Mouse (Mus musculus) liver, adult 2 months (tissue): Measurements from ENCODE around the gene Prdx2. TPM values are rescaled to one million over a fixed set of nuclear protein-coding genes. Genes with fewer than 3 reads are reported as not detected.
A peak's percentile ranks its signal among the peaks of the same experiment; 100 is the strongest.

Source experiments
- DNase-seq: peaks from one replicate; pipeline ENCODE4 v3.0.0-alpha.2; 2011; ENCODE audit warnings: low read depth, low spot score; ENCODE audit errors: extremely low read depth
- H3K27ac ChIP-seq: fragments of 200-500 bp; replicated peaks from 2 replicates; pipeline ENCODE4 v1.5.1; 2012; ENCODE audit warnings: low read depth, mild to moderate bottlenecking, control low read depth, inconsistent platforms, low read length; ENCODE audit not compliant: insufficient read depth
- H3K27me3 ChIP-seq: fragments of 200-500 bp; 2 replicates; pipeline ENCODE4 v1.6.1; 2012; ENCODE audit warnings: mild to moderate bottlenecking, moderate library complexity, low read length, inconsistent platforms; ENCODE audit not compliant: control insufficient read depth, insufficient read depth
- H3K36me3 ChIP-seq: fragments of 200-500 bp; 2 replicates; pipeline ENCODE4 v1.6.1; 2012; ENCODE audit warnings: low read length, inconsistent platforms; ENCODE audit not compliant: control insufficient read depth, insufficient read depth
- H3K4me1 ChIP-seq: fragments of 200-500 bp; 2 replicates; pipeline ENCODE4 v1.6.1; 2011; ENCODE audit warnings: low read length; ENCODE audit not compliant: control insufficient read depth, insufficient read depth
- H3K4me3 ChIP-seq: fragments of 200-500 bp; 2 replicates; pipeline ENCODE4 v1.5.1; 2011; ENCODE audit warnings: low read depth, mild to moderate bottlenecking, control low read depth, low read length, moderate library complexity; ENCODE audit not compliant: insufficient read depth
- H3K79me2 ChIP-seq: fragments of 200-500 bp; 2 replicates; pipeline ENCODE4 v1.6.1; 2012; ENCODE audit warnings: inconsistent platforms, mild to moderate bottlenecking, low read length, moderate library complexity; ENCODE audit not compliant: control insufficient read depth, insufficient read depth
- H3K9ac ChIP-seq: fragments of 200-500 bp; 2 replicates; pipeline ENCODE4 v1.6.1; 2012; ENCODE audit warnings: low read depth, mild to moderate bottlenecking, control low read depth, inconsistent platforms, low read length
- CTCF ChIP-seq: fragments of 200-500 bp; IDR thresholded peaks from 2 replicates; pipeline ENCODE4 v1.5.1; 2011; ENCODE audit warnings: low read depth, low read length, control low read depth
- POLR2A ChIP-seq: fragments of 200-500 bp; IDR thresholded peaks from 2 replicates; pipeline ENCODE4 v1.6.1; 2011; ENCODE audit warnings: low read length, control low read depth; ENCODE audit not compliant: insufficient read depth; ENCODE audit errors: extremely low read depth
- WGBS: fragments of 180-500 bp; shearing (Covaris S2); methylation state at CpG from one replicate; pipeline ENCODE4 v1.1.7; 2018; 5-methylcytosine and 5-hydroxymethylcytosine counted together
- polyA plus RNA-seq: library from polyadenylated mRNA; depleted of rRNA; stranded (reverse); fragments of >200 nt; gene quantifications from 2 replicates; pipeline ENCODE4 v1.2.3, GENCODE M21; 2012
- total RNA-seq: library from RNA; depleted of rRNA; stranded (reverse); fragments of >200 nt; gene quantifications from 2 replicates; pipeline ENCODE4 v1.2.3, GENCODE M21; 2014

Gene Prdx2
- total and polyA plus RNA-seq, 2 experiments: 110 to 135 TPM

- H3K27me3 ChIP-seq: no peaks in the 10 kb centered on the region
- peak overlapping the region; percentile 50 for H3K27ac ChIP-seq
- no peaks in the 10 kb centered on the region for H3K79me2 ChIP-seq
- peak overlapping the region; percentile 62 for H3K9ac ChIP-seq
- H3K4me1 ChIP-seq: peaks cover 22% of the 10 kb centered on the region
- no peaks in the 10 kb centered on the region for H3K36me3 ChIP-seq
- H3K4me3 ChIP-seq: peak overlapping the region; percentile 53
- no peak for DNase-seq
- TF ChIP-seq POLR2A (no peak), CTCF (no peak)
- WGBS: 1% methylated on average over 23 of the region's 23 CpGs
Observed at GRCm38 (mm10) chr8:84985049-84985683, 15.8 kb downstream of the Prdx2 start.

GRCm38 (mm10) chr8:84985684-84986378, 16.4 kb downstream of the Prdx2 start:
- H3K9ac ChIP-seq: peak overlapping the region; percentile 62
- H3K4me3 ChIP-seq: peak overlapping the region; percentile 53
- peak; percentile 73 for DNase-seq
- peak overlapping the region; percentile 50 for H3K27ac ChIP-seq
- TF ChIP-seq POLR2A (peak; percentile 20; the same call in 1 of the 2 replicates), CTCF (no peak)
- WGBS: 2% methylated on average over 53 of the region's 53 CpGs
- peaks cover 20% of the 10 kb centered on the region for H3K4me1 ChIP-seq
- no peaks in the 10 kb centered on the region for H3K79me2 ChIP-seq
- H3K27me3 ChIP-seq: no peaks in the 10 kb centered on the region
- H3K36me3 ChIP-seq: no peaks in the 10 kb centered on the region

DNA sequence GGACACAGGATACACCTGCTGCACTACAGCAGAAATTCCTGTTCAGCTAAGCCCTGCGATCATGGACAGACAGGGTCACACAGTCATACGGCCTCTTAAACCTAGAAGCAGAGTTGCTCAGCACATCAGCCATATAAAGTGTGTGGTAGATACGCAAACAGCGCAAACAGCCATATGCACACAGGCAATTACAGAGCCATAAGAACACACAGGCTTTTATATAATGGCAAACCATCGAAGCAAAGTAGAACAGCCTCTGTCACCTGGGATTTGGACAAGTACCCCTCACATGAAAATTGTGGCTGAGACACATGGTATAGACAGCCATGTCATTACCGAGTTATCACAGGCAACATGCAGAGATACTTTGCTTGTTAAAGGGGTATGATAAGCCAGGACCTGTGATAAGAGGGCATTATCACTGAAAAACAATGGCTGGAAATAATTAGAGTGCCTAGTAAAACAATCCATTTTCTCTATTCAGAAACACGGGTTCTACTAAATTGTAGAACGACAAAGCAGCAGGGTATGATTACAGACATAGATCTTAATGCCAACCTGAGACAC, 17.1 kb downstream of the Prdx2 start:
- Histone ChIP-seq H3K4me1 (peaks cover 16% of the 10 kb centered on the region; the same call in 1 of the 2 replicates), H3K36me3 (no peaks in the 10 kb centered on the region), H3K9ac (peak overlapping the region; percentile 62), H3K27me3 (no peaks in the 10 kb centered on the region), H3K79me2 (no peaks in the 10 kb centered on the region), H3K27ac (peak overlapping the region; percentile 50), H3K4me3 (peak overlapping the region; percentile 53)
- no peak for DNase-seq
- no peak for TF ChIP-seq CTCF
- no peak for TF ChIP-seq POLR2A
- 47% methylated on average over 8 of the region's 8 CpGs for WGBS

- no peak overlapping the region for H3K9ac ChIP-seq
- 90% methylated on average over 5 of the region's 5 CpGs for WGBS
- no peaks in the 10 kb centered on the region for H3K27me3 ChIP-seq
- DNase-seq: no peak
- H3K36me3 ChIP-seq: no peaks in the 10 kb centered on the region
- TF ChIP-seq CTCF (no peak), POLR2A (no peak)
- no peaks in the 10 kb centered on the region for H3K79me2 ChIP-seq
- H3K4me1 ChIP-seq: peaks cover 16% of the 10 kb centered on the region; the same call in 1 of the 2 replicates
- H3K4me3 ChIP-seq: no peak overlapping the region
- H3K27ac ChIP-seq: no peak overlapping the region
Observed at GRCm38 (mm10) chr8:84987388-84987787, 18.0 kb downstream of the Prdx2 start.

GRCm38 (mm10) chr8:84987903-84988302, 18.5 kb downstream of the Prdx2 start:
- no peak overlapping the region for H3K27ac ChIP-seq

DNA sequence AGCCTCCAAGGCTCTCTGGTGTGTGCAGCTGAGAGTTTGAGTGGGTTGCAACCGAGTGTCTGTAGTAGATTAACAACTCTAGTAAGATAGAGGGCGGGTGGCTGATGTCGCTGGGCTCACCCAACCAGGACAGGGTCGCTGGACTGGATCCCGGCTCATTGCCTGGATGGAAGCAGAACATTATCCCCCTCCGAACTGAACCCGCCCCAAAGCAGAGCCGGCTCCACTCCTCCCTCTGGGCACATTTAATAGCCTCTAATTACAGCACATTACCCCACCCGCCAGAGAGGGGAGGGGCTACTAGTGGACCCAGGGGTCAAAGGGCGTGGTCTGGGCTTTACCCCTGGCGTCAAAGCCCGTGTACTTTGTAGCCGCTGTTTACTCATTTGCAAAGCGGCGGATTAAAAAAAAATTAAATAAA, 19.9 kb downstream of the Prdx2 start:
- DNase-seq: peak; percentile 88
- TF ChIP-seq CTCF (no peak), POLR2A (0 out of 2 replicates have a peak, but pooled peaks have one; percentile 11)
- H3K4me3 ChIP-seq: peak overlapping the region; percentile 13; the same call in 1 of the 2 replicates
- H3K27ac ChIP-seq: peak overlapping the region; percentile 67
- H3K4me1 ChIP-seq: peaks cover 13% of the 10 kb centered on the region; the same call in 1 of the 2 replicates
- H3K79me2 ChIP-seq: no peaks in the 10 kb centered on the region
- WGBS: 8% methylated on average over 15 of the region's 15 CpGs
- H3K27me3 ChIP-seq: no peaks in the 10 kb centered on the region
- H3K9ac ChIP-seq: peak overlapping the region; percentile 39
- no peaks in the 10 kb centered on the region for H3K36me3 ChIP-seq

More at GRCm38 (mm10) chr8:84987903-84988302, 18.5 kb downstream of the Prdx2 start:
- Histone ChIP-seq H3K9ac (no peak overlapping the region), H3K36me3 (no peaks in the 10 kb centered on the region), H3K27me3 (no peaks in the 10 kb centered on the region), H3K79me2 (no peaks in the 10 kb centered on the region), H3K4me3 (no peak overlapping the region), H3K4me1 (peaks cover 16% of the 10 kb centered on the region; the same call in 1 of the 2 replicates)
- DNase-seq: no peak
- 95% methylated on average over 2 of the region's 2 CpGs for WGBS
- no peak for TF ChIP-seq CTCF
- TF ChIP-seq POLR2A: no peak
